Mouse (Mus musculus) spleen, adult 12 weeks (tissue): ENCODE data around the gene Arid5b.
"Not testable (repeated sequence)": the region's sequence is repeated elsewhere in the genome, so short reads cannot be mapped to it uniquely, and the experiment has no call there.

Source experiments
- DNase-seq: peaks from one replicate; pipeline ENCODE4 v3.0.0; 2022; ENCODE audit warnings: low spot score

The Arid5b gene

GRCm38 (mm10) chr10:68110182-68110581 lies 168.4 kb downstream of the Arid5b start:
- DNase-seq: no peak

GRCm38 (mm10) chr10:68109651-68110050 lies 168.9 kb downstream of the Arid5b start:
- no peak for DNase-seq

- no peak for DNase-seq
Observed at GRCm38 (mm10) chr10:68107716-68108115, 170.8 kb downstream of the Arid5b start.

- no peak for DNase-seq
Observed at GRCm38 (mm10) chr10:68106351-68106950, 172.1 kb downstream of the Arid5b start.

GRCm38 (mm10) chr10:68104881-68105781 lies 173.4 kb downstream of the Arid5b start:
- DNase-seq: no peak

GRCm38 (mm10) chr10:68104481-68104880 lies 174.1 kb downstream of the Arid5b start:
- DNase-seq: no peak

GRCm38 (mm10) chr10:68103988-68104387 lies 174.6 kb downstream of the Arid5b start:
- DNase-seq: no peak

- DNase-seq: no peak
Observed at GRCm38 (mm10) chr10:68103078-68103855, 175.3 kb downstream of the Arid5b start.

- DNase-seq: no peak
Observed at GRCm38 (mm10) chr10:68102566-68102965, 176.0 kb downstream of the Arid5b start.

- no peak for DNase-seq
Observed at GRCm38 (mm10) chr10:68101251-68101650, 177.3 kb downstream of the Arid5b start.

- DNase-seq: no peak
Observed at GRCm38 (mm10) chr10:68100506-68100905, 178.0 kb downstream of the Arid5b start.

GRCm38 (mm10) chr10:68099801-68100200 lies 178.7 kb downstream of the Arid5b start:
- not testable (repeated sequence) for DNase-seq

- DNase-seq: no peak
Observed at GRCm38 (mm10) chr10:68097821-68098675, 180.5 kb downstream of the Arid5b start.

- no peak for DNase-seq
Observed at GRCm38 (mm10) chr10:68096395-68096794, 182.1 kb downstream of the Arid5b start.

GRCm38 (mm10) chr10:68095136-68095535 lies 183.4 kb downstream of the Arid5b start:
- no peak for DNase-seq

- DNase-seq: no peak
Observed at GRCm38 (mm10) chr10:68093496-68093895, 185.0 kb downstream of the Arid5b start.

GRCm38 (mm10) chr10:68091840-68092239 lies 186.7 kb downstream of the Arid5b start:
- no peak for DNase-seq

GRCm38 (mm10) chr10:68091011-68091410 lies 187.5 kb downstream of the Arid5b start:
- DNase-seq: no peak

GRCm38 (mm10) chr10:68090544-68090943 lies 188.0 kb downstream of the Arid5b start:
- DNase-seq: no peak

GRCm38 (mm10) chr10:68090197-68090535 lies 188.4 kb downstream of the Arid5b start:
- no peak for DNase-seq

GRCm38 (mm10) chr10:68089435-68090196 lies 188.9 kb downstream of the Arid5b start:
- DNase-seq: no peak
